Mouse (Mus musculus) liver, embryonic 13.5 days (tissue): ENCODE data around the gene Med7. TPM values are rescaled to one million over a fixed set of nuclear protein-coding genes. Genes with fewer than 3 reads are reported as not detected.
A peak's percentile ranks its signal among the peaks of the same experiment; 100 is the strongest.
"Not testable (repeated sequence)": the region's sequence is repeated elsewhere in the genome, so short reads cannot be mapped to it uniquely, and the experiment has no call there.

Experiments used
- ATAC-seq: fragments of 200-750 bp; cut with Nextera tagmentation; 2 replicates; pipeline ENCODE4 v1.8.0; 2017; ENCODE audit warnings: low read depth, mild to moderate bottlenecking, moderate number of reproducible peaks, moderate library complexity
- DNase-seq: peaks from one replicate; pipeline ENCODE4 v3.0.0; 2022
- H3K27ac ChIP-seq: fragments of 300-500 bp; sonication (generic); 2 replicates; pipeline ENCODE4 v1.5.1; 2015; ENCODE audit warnings: moderate library complexity, mild to moderate bottlenecking, inconsistent platforms
- H3K27me3 ChIP-seq: fragments of 300-500 bp; sonication (generic); 2 replicates; pipeline ENCODE4 v1.6.1; 2015; ENCODE audit warnings: mild to moderate bottlenecking, inconsistent platforms
- H3K36me3 ChIP-seq: fragments of 300-500 bp; sonication (generic); 2 replicates; pipeline ENCODE4 v1.6.1; 2015; ENCODE audit warnings: mild to moderate bottlenecking, inconsistent platforms
- H3K4me1 ChIP-seq: fragments of 300-500 bp; sonication (generic); replicated peaks from 2 replicates; pipeline ENCODE4 v1.6.1; 2015; ENCODE audit warnings: inconsistent platforms
- H3K4me2 ChIP-seq: fragments of 300-500 bp; sonication (generic); 2 replicates; pipeline ENCODE4 v1.6.1; 2015; ENCODE audit warnings: inconsistent platforms, mild to moderate bottlenecking, moderate library complexity
- H3K4me3 ChIP-seq: fragments of 300-500 bp; sonication (generic); replicated peaks from 2 replicates; pipeline ENCODE4 v1.5.1; 2015; ENCODE audit warnings: mild to moderate bottlenecking, inconsistent platforms
- H3K9ac ChIP-seq: fragments of 300-500 bp; sonication (generic); 2 replicates; pipeline ENCODE4 v1.6.1; 2015; ENCODE audit warnings: mild to moderate bottlenecking, inconsistent platforms
- H3K9me3 ChIP-seq: fragments of 300-500 bp; sonication (generic); replicated peaks from 2 replicates; pipeline ENCODE4 v1.6.1; 2016; ENCODE audit warnings: inconsistent platforms
- WGBS: fragments of 180-500 bp; shearing (Covaris S2); methylation state at CpG from one replicate; pipeline ENCODE4 v1.1.7; 2015; ENCODE audit not compliant: insufficient replicate concordance; 5-methylcytosine and 5-hydroxymethylcytosine counted together
- polyA plus RNA-seq: library from polyadenylated mRNA; unstranded; fragments of >200 nt; fragmentation: Nextera tagmentation; extraction: Ambion mirVana; gene quantifications from 2 replicates; pipeline ENCODE4 v1.2.1, GENCODE M21; 2015

Gene Med7
- polyA plus RNA-seq, 1 experiment from 2014 or later, result 62.4 TPM

- 54% methylated on average over 2 of the region's 2 CpGs for WGBS
- H3K9ac ChIP-seq, result no peak overlapping the region
- H3K27me3 ChIP-seq, result no peaks in the 10 kb centered on the region
- H3K4me2 ChIP-seq, result no peak overlapping the region
- H3K4me3 ChIP-seq, result no peak overlapping the region
- H3K27ac ChIP-seq, result no peak overlapping the region
- no peaks in the 10 kb centered on the region for H3K36me3 ChIP-seq
- ATAC-seq (no peak), DNase-seq (no peak)
- peaks cover 38% of the 10 kb centered on the region for H3K4me1 ChIP-seq
- H3K9me3 ChIP-seq, result no peaks in the 10 kb centered on the region
Measured at GRCm38 (mm10) chr11:46397900-46398299, 38.8 kb upstream of the Med7 start.

GRCm38 (mm10) chr11:46398473-46398872 is 38.3 kb upstream of the Med7 start:
- H3K4me1 ChIP-seq, result peaks cover 38% of the 10 kb centered on the region
- no peak overlapping the region for H3K4me3 ChIP-seq
- 0 out of 2 replicates have a peak, but pooled peaks have one; percentile 58 for ATAC-seq
- H3K9me3 ChIP-seq, result no peaks in the 10 kb centered on the region
- no peaks in the 10 kb centered on the region for H3K27me3 ChIP-seq
- DNase-seq, result no peak
- no peaks in the 10 kb centered on the region for H3K36me3 ChIP-seq
- 40% methylated on average over 4 of the region's 4 CpGs for WGBS
- H3K4me2 ChIP-seq, result no peak overlapping the region
- no peak overlapping the region for H3K27ac ChIP-seq
- H3K9ac ChIP-seq, result 0 out of 2 replicates have a peak overlapping the region, but pooled peaks have one; percentile 13

GRCm38 (mm10) chr11:46398933-46399383 is 37.8 kb upstream of the Med7 start:
- H3K4me3 ChIP-seq, result no peak overlapping the region
- 47% methylated on average over 5 of the region's 5 CpGs for WGBS
- H3K36me3 ChIP-seq, result no peaks in the 10 kb centered on the region
- 0 out of 2 replicates have a peak overlapping the region, but pooled peaks have one; percentile 13 for H3K9ac ChIP-seq
- H3K27me3 ChIP-seq, result no peaks in the 10 kb centered on the region
- ATAC-seq (peak; percentile 36; the same call in 1 of the 2 replicates), DNase-seq (no peak)
- no peaks in the 10 kb centered on the region for H3K9me3 ChIP-seq
- H3K4me1 ChIP-seq, result peaks cover 38% of the 10 kb centered on the region
- H3K27ac ChIP-seq, result no peak overlapping the region; the same call in 1 of the 2 replicates
- peak overlapping the region; percentile 7; the same call in 1 of the 2 replicates for H3K4me2 ChIP-seq

GRCm38 (mm10) chr11:46401555-46401954 is 35.2 kb upstream of the Med7 start:
- no peak overlapping the region for H3K4me2 ChIP-seq
- H3K27ac ChIP-seq, result no peak overlapping the region
- ATAC-seq, result no peak
- H3K36me3 ChIP-seq, result no peaks in the 10 kb centered on the region
- H3K9me3 ChIP-seq, result no peaks in the 10 kb centered on the region
- no peak for DNase-seq
- H3K4me1 ChIP-seq, result peaks cover 30% of the 10 kb centered on the region
- 54% methylated on average over 12 of the region's 12 CpGs for WGBS
- no peak overlapping the region for H3K4me3 ChIP-seq
- H3K9ac ChIP-seq, result no peak overlapping the region
- no peaks in the 10 kb centered on the region for H3K27me3 ChIP-seq

GRCm38 (mm10) chr11:46404986-46405385 is 31.7 kb upstream of the Med7 start:
- 81% methylated on average over 16 of the region's 16 CpGs for WGBS
- H3K4me2 ChIP-seq, result no peak overlapping the region
- no peaks in the 10 kb centered on the region for H3K9me3 ChIP-seq
- no peak overlapping the region for H3K27ac ChIP-seq
- DNase-seq, result no peak
- no peaks in the 10 kb centered on the region for H3K36me3 ChIP-seq
- no peak for ATAC-seq
- peaks cover 4% of the 10 kb centered on the region; the same call in 1 of the 2 replicates for H3K4me1 ChIP-seq
- no peaks in the 10 kb centered on the region for H3K27me3 ChIP-seq
- H3K9ac ChIP-seq, result no peak overlapping the region
- no peak overlapping the region for H3K4me3 ChIP-seq

- Histone ChIP-seq H3K36me3 (no peaks in the 10 kb centered on the region), H3K27me3 (no peaks in the 10 kb centered on the region), H3K4me3 (no peak overlapping the region), H3K27ac (no peak overlapping the region), H3K4me1 (peaks cover under 1% of the 10 kb centered on the region; the same call in 1 of the 2 replicates), H3K9me3 (no peaks in the 10 kb centered on the region), H3K4me2 (no peak overlapping the region), H3K9ac (no peak overlapping the region)
- DNase-seq (no peak), ATAC-seq (no peak)
- WGBS, result 41% methylated on average over 10 of the region's 10 CpGs
Measured at GRCm38 (mm10) chr11:46406721-46407120, 30.0 kb upstream of the Med7 start.

GRCm38 (mm10) chr11:46410018-46410563 is 26.6 kb upstream of the Med7 start:
- Histone ChIP-seq H3K4me1 (no peaks in the 10 kb centered on the region), H3K4me3 (no peak overlapping the region), H3K9ac (no peak overlapping the region), H3K27ac (no peak overlapping the region), H3K27me3 (no peaks in the 10 kb centered on the region), H3K36me3 (no peaks in the 10 kb centered on the region), H3K4me2 (no peak overlapping the region), H3K9me3 (no peaks in the 10 kb centered on the region)
- DNase-seq (no peak), ATAC-seq (no peak)
- WGBS, result 49% methylated on average over 2 of the region's 2 CpGs

- no peaks in the 10 kb centered on the region for H3K9me3 ChIP-seq
- DNase-seq (no peak), ATAC-seq (no peak)
- no peak overlapping the region for H3K4me2 ChIP-seq
- H3K4me3 ChIP-seq, result no peak overlapping the region
- no peaks in the 10 kb centered on the region for H3K4me1 ChIP-seq
- H3K27ac ChIP-seq, result no peak overlapping the region
- no peaks in the 10 kb centered on the region for H3K27me3 ChIP-seq
- H3K9ac ChIP-seq, result no peak overlapping the region
- 61% methylated on average over 1 of the region's 1 CpGs for WGBS
- no peaks in the 10 kb centered on the region for H3K36me3 ChIP-seq
Measured at GRCm38 (mm10) chr11:46418438-46418837, 18.3 kb upstream of the Med7 start.

GRCm38 (mm10) chr11:46418860-46419259 is 17.9 kb upstream of the Med7 start:
- no peak overlapping the region for H3K9ac ChIP-seq
- H3K4me3 ChIP-seq, result no peak overlapping the region
- H3K4me2 ChIP-seq, result no peak overlapping the region
- 81% methylated on average over 5 of the region's 5 CpGs for WGBS
- no peaks in the 10 kb centered on the region for H3K36me3 ChIP-seq
- no peaks in the 10 kb centered on the region for H3K27me3 ChIP-seq
- ATAC-seq (no peak), DNase-seq (no peak)
- H3K27ac ChIP-seq, result no peak overlapping the region
- H3K9me3 ChIP-seq, result no peaks in the 10 kb centered on the region
- H3K4me1 ChIP-seq, result no peaks in the 10 kb centered on the region

GRCm38 (mm10) chr11:46421086-46421888 is 15.4 kb upstream of the Med7 start:
- Histone ChIP-seq H3K9ac (no peak overlapping the region), H3K4me2 (no peak overlapping the region), H3K9me3 (no peaks in the 10 kb centered on the region), H3K4me3 (no peak overlapping the region), H3K4me1 (no peaks in the 10 kb centered on the region), H3K27me3 (no peaks in the 10 kb centered on the region), H3K36me3 (no peaks in the 10 kb centered on the region), H3K27ac (no peak overlapping the region)
- DNase-seq, result no peak
- ATAC-seq, result no peak
- 54% methylated on average over 8 of the region's 8 CpGs for WGBS

- H3K9ac ChIP-seq, H3K27ac ChIP-seq, H3K4me3 ChIP-seq, H3K9me3 ChIP-seq, H3K4me1 ChIP-seq, ATAC-seq, DNase-seq, H3K36me3 ChIP-seq, H3K27me3 ChIP-seq, H3K4me2 ChIP-seq: not testable (repeated sequence)
- WGBS, result 53% methylated on average over 4 of the region's 4 CpGs
Measured at GRCm38 (mm10) chr11:46428131-46428530, 8.6 kb upstream of the Med7 start.
